Mouse (Mus musculus): Measurements from ENCODE around the gene Wnk4.

The Wnk4 gene

DNA sequence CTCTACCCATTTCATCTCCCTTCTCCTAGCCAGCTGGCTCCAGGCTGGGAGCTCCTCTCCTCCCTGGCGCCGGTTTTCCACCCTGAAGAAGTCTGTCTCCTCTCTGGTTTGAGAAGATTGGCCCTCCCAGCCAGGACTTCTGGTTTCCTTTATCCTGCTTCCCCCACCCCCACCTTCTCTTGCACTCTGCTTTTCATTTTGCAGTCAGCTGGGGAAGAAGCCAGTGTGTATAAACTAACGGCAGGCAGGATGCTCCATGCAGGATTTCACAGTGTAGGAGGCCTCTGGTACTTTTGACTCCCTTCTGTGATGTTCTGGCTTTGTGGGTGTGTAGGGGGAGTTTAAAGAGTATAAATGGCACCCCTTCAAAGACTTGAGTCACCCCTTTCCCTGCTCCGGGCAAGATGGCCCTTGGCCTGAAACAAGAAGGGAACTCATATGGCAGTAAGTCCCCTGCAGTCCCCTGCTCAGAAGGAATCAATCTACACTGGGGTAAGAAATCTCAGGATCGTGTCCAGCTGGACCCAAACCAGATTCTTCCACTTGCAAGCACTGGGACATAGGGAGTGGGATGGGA is 22.2 kb upstream of the Wnk4 start:
- no peak for DNase-seq (ENCODE audit: low read depth, low spot score)

- no peak for DNase-seq (ENCODE audit: low read depth, low spot score)
These were observed 15.3 kb upstream of the Wnk4 start for GRCm38 (mm10) chr11:101245071-101245470.

DNA sequence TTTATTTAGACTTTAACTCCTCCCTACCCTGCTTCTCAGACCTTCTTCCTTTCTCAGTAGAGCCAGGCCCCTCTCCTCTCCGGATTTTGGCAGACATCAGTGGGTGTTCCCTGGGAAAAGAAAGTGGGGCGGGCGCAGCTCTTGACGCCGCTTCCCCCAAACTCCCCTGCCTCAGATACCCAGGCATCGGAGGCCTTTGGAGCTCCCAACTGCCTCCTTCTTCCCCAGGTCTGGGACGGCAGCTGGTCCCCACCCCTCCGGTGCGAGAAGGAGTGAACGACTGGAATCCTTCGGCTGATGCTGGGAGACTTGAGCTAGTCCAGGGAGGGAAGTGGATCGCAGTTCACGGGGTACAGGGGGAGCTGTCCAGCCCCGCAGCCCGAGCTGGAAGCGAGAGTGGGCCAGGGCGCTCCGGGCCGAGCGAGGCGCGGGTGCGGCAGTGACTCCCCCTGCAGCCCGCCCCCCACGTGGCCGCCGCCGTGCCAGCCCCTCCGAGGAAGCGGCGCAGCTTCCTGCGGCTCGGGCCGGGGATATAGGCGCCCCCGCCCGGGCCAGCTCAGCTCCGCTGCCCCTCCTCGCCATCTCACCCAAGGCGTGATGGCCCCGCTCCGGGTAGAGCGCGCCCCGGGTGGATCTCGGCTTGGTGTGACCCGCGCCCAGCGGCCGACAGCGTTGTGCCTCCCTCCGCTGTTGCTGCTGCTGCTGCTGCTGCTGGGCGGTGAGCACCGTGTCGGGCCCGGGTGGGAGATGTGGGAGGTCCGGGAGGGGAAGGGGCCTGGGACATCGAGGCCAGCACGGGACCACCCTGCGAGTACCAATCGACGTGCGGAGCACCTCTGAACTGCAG is 14.3 kb upstream of the Wnk4 start, which contains the start of gene Ramp2:
Gene Ramp2 (plus strand): TSS at position 174 of the 847 bp plus-strand sequence.
- no peak for DNase-seq (ENCODE audit: low read depth, low spot score)

DNA sequence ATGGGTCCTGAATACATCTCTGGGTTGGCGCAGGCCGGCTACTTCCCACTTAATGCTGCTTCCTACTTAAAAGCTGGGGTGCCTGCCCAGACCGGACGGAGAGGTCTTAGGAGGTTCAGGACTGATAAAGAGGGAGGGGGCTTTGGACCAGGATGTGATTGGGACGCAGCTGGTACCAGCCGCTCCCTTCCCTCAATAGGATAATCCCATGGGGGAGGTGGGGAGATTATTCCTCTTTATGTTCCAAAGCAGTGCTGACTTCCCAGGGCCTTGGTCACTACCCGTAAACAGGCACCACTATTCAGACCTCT is 13.7 kb upstream of the Wnk4 start:
- DNase-seq (ENCODE audit: low read depth, low spot score): no peak

DNA sequence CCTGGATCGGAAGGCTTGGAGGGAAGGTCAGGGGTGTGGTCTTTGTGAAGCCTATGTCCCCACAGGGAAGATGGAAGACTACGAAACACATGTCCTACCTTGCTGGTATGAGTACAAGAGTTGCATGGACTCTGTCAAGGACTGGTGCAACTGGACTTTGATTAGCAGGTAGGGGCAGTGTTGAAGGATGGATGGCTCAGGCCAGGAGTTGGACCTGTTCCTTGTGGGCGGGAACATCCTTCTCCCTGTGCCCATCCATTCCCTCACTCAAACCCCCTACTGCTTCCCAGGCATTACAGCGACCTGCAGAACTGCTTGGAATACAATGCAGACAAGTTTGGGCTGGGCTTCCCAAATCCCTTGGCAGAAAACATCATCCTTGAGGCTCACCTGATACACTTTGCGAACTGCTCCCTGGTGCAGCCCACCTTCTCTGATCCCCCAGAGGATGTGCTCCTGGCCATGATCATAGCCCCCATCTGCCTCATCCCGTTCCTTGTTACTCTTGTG is 12.8 kb upstream of the Wnk4 start:
- no peak for DNase-seq (ENCODE audit: low read depth, low spot score)

DNA sequence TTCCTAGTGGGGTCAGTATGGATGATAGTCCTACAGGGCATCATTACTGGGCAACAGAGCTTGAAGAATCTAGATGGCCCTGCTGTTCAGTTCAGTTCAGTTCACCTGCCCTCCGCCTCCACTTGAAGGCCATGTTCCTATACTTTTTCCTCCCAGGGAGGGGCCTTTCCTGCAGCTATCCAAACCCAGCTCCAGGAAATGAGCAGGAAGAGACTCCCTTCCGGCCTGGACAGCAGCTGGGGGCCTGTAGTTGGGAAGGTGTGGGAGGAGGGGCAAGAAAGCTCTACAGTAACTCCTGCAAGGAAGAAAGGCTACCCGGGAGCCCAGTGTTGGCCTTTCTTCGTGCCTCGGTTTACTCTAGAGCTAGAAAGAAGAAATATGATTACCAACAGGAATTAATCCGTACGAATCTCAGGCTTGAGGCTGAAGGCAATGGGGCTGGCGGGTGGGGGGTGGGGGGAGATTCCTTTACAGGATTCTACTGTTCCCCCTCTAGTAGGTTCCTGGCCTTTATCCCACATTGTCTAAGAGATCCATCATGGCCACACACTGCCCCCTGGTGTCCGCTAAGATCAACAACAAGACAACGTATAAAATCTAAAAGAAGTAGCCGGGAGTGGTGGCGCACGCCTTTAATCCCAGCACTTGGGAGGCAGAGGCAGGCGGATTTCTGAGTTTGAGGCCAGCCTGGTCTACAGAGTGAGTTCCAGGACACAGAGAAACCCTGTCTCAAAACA is 11.9 kb upstream of the Wnk4 start:
- no peak for DNase-seq (ENCODE audit: low read depth, low spot score)

DNA sequence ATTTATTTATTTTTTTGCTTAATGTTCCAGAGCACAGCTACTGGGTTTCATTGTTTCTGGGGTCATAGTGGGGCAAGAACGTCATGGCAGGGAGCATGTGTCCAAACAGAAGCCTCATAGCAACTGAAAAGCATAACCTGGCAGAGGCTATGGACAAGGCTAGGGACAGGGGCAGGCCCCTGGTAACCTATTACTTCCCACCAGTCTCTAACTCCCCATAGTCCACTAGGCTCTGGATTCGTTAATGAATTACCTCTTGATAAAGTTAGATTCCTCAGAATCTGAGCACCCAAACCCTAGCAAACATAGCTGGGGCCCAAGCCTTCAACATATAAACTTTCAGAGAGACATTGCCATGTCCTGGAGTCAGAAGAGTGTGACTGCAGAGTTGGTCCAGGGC is 9.3 kb upstream of the Wnk4 start:
- DNase-seq (ENCODE audit: low read depth, low spot score): no peak

GRCm38 (mm10) chr11:101252941-101253340 is 7.4 kb upstream of the Wnk4 start:
- no peak for DNase-seq (ENCODE audit: low read depth, low spot score)

DNA sequence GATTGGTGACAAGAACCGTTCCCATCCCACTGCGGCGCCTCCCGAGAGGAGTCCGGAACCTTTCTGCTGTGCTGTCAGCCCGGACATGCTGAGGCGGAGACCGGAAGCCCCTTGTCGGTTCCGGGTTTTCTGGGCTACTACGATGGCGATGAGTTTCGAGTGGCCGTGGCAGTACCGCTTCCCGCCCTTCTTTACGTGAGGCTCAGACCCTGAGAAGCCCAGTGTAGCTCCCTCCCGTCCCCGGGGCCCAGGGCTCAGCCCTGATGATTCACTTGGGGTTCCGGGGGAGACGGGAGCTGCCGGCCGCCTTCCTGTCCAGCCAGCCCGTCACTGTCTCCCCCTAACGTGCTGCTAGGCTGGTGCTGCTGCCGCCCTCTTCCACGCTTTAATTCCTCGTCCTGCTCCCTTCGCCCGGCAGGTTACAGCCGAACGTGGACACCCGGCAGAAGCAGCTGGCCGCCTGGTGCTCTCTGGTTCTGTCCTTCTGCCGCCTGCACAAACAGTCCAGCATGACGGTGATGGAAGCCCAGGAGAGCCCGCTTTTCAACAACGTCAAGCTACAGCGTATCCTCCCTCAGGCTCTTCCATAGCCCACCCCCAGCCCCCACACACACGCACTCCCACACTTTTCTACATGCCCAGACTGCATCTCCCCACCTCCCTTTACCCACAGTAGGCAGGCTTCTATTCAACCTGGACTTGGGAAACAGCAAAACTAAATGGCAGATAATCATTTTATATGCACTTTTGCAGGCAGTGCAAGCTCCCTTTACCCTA is 6.6 kb upstream of the Wnk4 start, which contains the start of gene Vps25:
Gene Vps25 (plus strand): TSS at position 95 of the 777 bp plus-strand sequence.
- DNase-seq (ENCODE audit: low read depth, low spot score): peak; percentile 77

- no peak for DNase-seq (ENCODE audit: low read depth, low spot score)
These were observed 4.3 kb upstream of the Wnk4 start for GRCm38 (mm10) chr11:101255826-101256775.

DNA sequence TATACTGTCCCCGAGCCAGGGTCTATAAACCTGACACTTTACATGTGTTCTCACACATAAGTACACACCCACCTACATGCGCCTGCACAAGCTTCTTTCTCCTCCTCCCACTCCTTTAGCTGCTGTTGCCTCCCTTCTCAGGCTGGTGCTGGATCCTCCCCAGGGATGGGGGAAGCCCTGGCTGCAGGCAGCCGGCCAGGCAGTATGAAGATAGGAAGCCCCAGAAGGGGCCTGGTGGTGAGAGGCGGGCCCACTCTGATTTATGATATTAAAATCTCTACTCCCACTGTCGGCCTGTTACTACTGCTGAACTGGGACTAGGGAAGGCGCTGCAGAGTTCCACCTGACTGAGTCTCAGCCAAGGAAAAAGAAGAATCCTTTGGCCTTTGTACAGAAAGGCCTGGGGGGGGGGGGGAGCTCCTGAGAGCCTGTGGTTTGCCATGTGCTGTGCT is 1.1 kb upstream of the Wnk4 start:
- no peak for DNase-seq (ENCODE audit: low read depth, low spot score)

DNA sequence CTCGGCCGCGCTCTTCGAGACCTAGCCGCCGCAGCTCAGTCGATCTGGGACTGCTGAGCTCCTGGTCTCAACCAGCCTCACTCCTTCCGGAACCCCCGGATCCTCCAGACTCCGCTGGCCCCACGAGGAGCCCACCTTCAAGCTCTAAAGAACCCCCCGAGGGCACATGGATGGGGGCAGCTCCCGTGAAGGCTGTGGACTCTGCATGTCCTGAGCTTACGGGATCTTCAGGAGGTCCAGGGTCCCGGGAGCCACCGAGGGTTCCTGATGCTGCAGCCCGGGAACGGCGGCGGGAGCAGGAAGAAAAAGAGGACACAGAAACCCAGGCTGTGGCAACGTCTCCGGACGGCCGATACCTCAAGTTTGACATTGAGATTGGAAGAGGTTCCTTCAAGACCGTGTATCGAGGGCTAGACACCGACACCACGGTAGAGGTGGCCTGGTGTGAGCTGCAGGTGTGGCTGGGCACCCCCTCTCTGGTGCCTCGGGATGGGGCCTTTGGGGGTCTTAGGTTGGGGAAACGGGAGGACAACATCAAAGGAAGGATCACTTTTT is 536 bp downstream of the Wnk4 start:
- DNase-seq (ENCODE audit: low read depth, low spot score): no peak

GRCm38 (mm10) chr11:101262272-101262967 is 2.1 kb downstream of the Wnk4 start:
- DNase-seq (ENCODE audit: low read depth, low spot score): no peak

- no peak for DNase-seq (ENCODE audit: low read depth, low spot score)
These were observed 3.0 kb downstream of the Wnk4 start for GRCm38 (mm10) chr11:101263138-101263988.

DNA sequence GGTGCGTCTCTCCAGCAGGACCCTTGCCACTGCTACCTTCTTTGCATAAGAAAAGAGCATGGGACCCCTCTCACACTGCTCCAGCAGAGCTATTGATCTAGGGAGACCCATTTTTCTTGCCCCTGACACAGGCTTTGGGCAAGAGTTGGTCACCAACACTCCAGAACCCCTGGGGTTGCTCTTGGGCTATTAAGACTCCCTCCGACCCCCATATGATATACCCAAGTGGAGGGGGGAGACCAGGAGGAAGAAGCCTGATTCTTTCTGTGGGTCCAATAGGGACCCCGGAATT is 3.6 kb downstream of the Wnk4 start:
- DNase-seq (ENCODE audit: low read depth, low spot score): no peak

DNA sequence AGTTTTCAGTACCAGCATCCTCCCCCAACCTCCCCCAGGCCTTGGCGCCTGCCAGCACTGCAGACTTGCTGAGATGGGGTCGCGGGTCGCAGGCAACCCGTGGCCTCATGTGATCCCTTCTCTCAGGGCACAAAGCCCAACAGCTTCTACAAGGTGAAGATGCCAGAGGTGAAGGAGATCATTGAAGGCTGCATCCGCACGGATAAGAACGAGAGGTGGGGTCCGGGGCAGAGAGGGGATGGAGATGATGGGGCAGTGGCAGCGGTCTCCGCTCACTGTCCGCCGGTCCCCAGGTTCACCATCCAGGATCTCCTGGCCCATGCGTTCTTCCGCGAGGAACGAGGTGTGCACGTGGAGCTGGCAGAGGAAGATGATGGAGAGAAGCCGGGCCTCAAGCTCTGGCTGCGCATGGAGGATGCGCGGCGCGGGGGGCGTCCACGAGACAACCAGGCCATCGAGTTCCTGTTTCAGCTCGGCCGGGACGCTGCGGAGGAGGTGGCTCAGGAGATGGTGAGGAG is 4.6 kb downstream of the Wnk4 start:
- DNase-seq (ENCODE audit: low read depth, low spot score): no peak

DNA sequence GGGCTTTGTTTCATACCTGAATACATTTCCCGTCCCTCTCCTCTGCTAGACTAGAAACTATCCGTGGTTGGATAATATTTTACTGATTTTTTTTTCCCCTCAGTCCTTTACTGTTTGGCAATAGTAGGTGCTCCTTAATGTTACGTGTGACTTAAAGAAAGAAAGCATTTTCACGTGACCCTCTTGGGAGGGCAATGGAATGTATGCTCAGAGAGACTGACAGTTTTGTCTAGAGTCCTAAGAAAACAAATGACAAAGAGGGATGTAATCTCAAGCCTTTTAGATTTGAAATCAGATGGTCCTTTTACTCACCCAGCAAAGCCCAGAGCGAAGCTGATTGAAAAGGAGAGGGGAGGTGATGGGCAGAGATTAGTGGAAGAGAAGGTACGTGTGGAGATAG is 5.5 kb downstream of the Wnk4 start:
- no peak for DNase-seq (ENCODE audit: low read depth, low spot score)

DNA sequence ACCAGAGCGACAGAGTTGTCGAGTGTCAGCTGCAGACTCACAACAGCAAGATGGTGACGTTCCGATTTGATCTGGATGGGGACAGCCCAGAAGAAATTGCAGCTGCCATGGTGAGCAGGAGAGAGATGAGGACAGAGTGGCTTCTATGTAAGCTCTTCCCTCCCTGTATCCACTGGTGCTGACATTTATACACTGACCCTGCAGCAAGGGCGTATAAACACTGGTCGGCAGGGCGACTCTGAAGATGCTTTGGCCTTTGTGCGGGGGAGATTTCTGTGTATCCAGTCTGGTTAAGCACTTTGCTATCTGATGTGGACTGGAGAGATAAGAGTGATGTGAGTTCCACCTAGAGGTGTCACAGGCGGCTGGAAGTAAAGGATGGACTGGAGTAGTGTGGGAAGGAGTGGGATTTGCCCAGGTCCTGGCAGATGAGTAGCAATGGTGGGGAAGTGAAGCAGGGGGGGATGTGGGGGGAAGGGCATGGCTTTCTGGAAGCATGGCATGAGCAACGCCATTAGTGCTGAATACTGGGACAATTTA is 9.3 kb downstream of the Wnk4 start:
- peak; percentile 56 for DNase-seq (ENCODE audit: low read depth, low spot score)
